Comparison of ENCODE assay signal across 12 mouse cellular contexts in genomic region chr16:24737362-24738057, GRCm38 (mm10).
A peak's percentile ranks its signal among the peaks of the same experiment; 100 is the strongest.
DNase-seq lines count a peak whose midpoint lies in the region; ATAC-seq and TF ChIP-seq lines count a peak whose summit lies in the region.
"Had no signal": no experiment of that assay in that cellular context is flagged by ENCODE, and none has a peak within 500 bp of the region (broad histone marks: within the 10 kb centered on the region; RNA-seq: fewer than 3 reads in every experiment).

No protein-coding gene starts in this region.

- no peaks in the 10 kb centered on the region for H3K36me3 ChIP-seq in heart, embryonic 11.5 days (ENCODE audit: control insufficient read depth, insufficient read depth, low read length)

- no peak for TF ChIP-seq POLR2A in cerebellum, adult 2 months (IDR thresholded peaks at IDR 0.05; ENCODE audit: borderline replicate concordance, insufficient read depth, low read length)

- H3K27ac ChIP-seq in heart, embryonic 11.5 days (ENCODE audit: low read depth, low read length) = no peak overlapping the region
- H3K27ac ChIP-seq in cerebellum, adult 2 months (ENCODE audit: insufficient read depth, low read length) = no peak overlapping the region
- H3K27ac ChIP-seq: forebrain, embryonic 13.5 days had no signal

- no peak overlapping the region for H3K9ac ChIP-seq in heart, embryonic 11.5 days (ENCODE audit: low read depth, low read length)
- H3K9ac ChIP-seq: forebrain, embryonic 13.5 days had no signal

- peaks cover 35% of the 10 kb centered on the region for H3K4me1 ChIP-seq in heart, embryonic 11.5 days (ENCODE audit: control insufficient read depth, insufficient read depth, low read length)
- no peaks in the 10 kb centered on the region for H3K4me1 ChIP-seq in cerebellum, adult 2 months (ENCODE audit: control insufficient read depth, insufficient read depth, low read length)

- 46% methylated on average over 10 of the region's 10 CpGs for WGBS in heart, embryonic 11.5 days (ENCODE audit: insufficient replicate concordance)
- WGBS in cerebellum, adult 2 months = 55% methylated on average over 10 of the region's 10 CpGs

- TF ChIP-seq CTCF in cerebellum, adult 2 months (IDR thresholded peaks at IDR 0.05; ENCODE audit: borderline replicate concordance, insufficient read depth, low read depth, low read length) = no peak

- ATAC-seq in heart, embryonic 11.5 days (replicated peaks; ENCODE audit: insufficient number of reproducible peaks, low FRiP score, low TSS enrichment) = no peak
- peak; percentile 81 for ATAC-seq in activated CD4-positive, CD25-positive, alpha-beta regulatory T cell, adult 4 months
- 0 out of 2 replicates have a peak, but pooled peaks have one; percentile 39 for ATAC-seq in neutrophil, adult 5-6 weeks (ENCODE audit: extremely low read depth, insufficient number of reproducible peaks, low FRiP score, poor library complexity, severe bottlenecking)
- ATAC-seq: forebrain, embryonic 13.5 days; intestine, postnatal 0 days had no signal

- no peak for DNase-seq in heart, adult 11 months
- DNase-seq in right cerebral cortex, adult 18-20 months = peak; percentile 14
- DNase-seq in right cerebral cortex, postnatal 10 days (ENCODE audit: low spot score in 2 of 2) = no peak
- DNase-seq in thymus, postnatal 36 days = no peak
- no peak for DNase-seq in cerebellum, adult 2 months
- DNase-seq: cerebellum, adult 18-20 months; gastrocnemius, postnatal 36 days had no signal

- H3K4me3 ChIP-seq in heart, embryonic 11.5 days (ENCODE audit: low read depth, low read length) = no peak overlapping the region
- no peak overlapping the region for H3K4me3 ChIP-seq in cerebellum, adult 2 months (replicated peaks; ENCODE audit: insufficient read depth, low read depth, low read length)
- H3K4me3 ChIP-seq: forebrain, embryonic 13.5 days had no signal

- H3K27me3 ChIP-seq in heart, embryonic 11.5 days (ENCODE audit: control insufficient read depth, insufficient read depth, low read length) = no peaks in the 10 kb centered on the region
- H3K27me3 ChIP-seq in cerebellum, adult 2 months (ENCODE audit: control insufficient read depth, insufficient read depth, low read length) = no peaks in the 10 kb centered on the region
- H3K27me3 ChIP-seq: forebrain, embryonic 13.5 days had no signal

- peak overlapping the region; percentile 11; the same call in 1 of the 2 replicates for H3K4me2 ChIP-seq in heart, embryonic 11.5 days
- H3K4me2 ChIP-seq: forebrain, embryonic 13.5 days had no signal

- H3K9me3 ChIP-seq in heart, embryonic 11.5 days (replicated peaks; ENCODE audit: control insufficient read depth, low read length) = no peaks in the 10 kb centered on the region
- H3K9me3 ChIP-seq: forebrain, embryonic 13.5 days had no signal
